Mouse (Mus musculus) embryonic facial prominence, embryonic 10.5 days (tissue): ENCODE measurements at regions not wholly inside any gene's neighbourhood (a gene's known extent, or its start where the extent isn't known, plus 50 kb on each side); places are given as distances from the start of the nearest gene placed in this dataset.

Source experiments
- DNase-seq: peaks from one replicate; pipeline ENCODE4 v3.0.0-alpha.2; 2017; ENCODE audit warnings: low spot score
- H3K27ac ChIP-seq: fragments of 300-500 bp; sonication (generic); replicated peaks from 2 replicates; pipeline ENCODE4 v1.5.1; 2016; ENCODE audit warnings: mild to moderate bottlenecking
- H3K27me3 ChIP-seq: fragments of 300-500 bp; sonication (generic); replicated peaks from 2 replicates; pipeline ENCODE4 v1.6.1; 2016; ENCODE audit warnings: low read depth, mild to moderate bottlenecking; ENCODE audit not compliant: poor library complexity, severe bottlenecking
- H3K36me3 ChIP-seq: fragments of 300-500 bp; sonication (generic); replicated peaks from 2 replicates; pipeline ENCODE4 v1.6.1; 2016; ENCODE audit warnings: mild to moderate bottlenecking, moderate library complexity
- H3K4me1 ChIP-seq: fragments of 300-500 bp; sonication (generic); 2 replicates; pipeline ENCODE4 v1.6.1; 2016
- H3K4me3 ChIP-seq: fragments of 300-500 bp; sonication (generic); 2 replicates; pipeline ENCODE4 v1.5.1; 2016; ENCODE audit warnings: mild to moderate bottlenecking, moderate library complexity
- H3K9me3 ChIP-seq: fragments of 300-500 bp; sonication (generic); 2 replicates; pipeline ENCODE4 v1.6.1; 2016; ENCODE audit warnings: mild to moderate bottlenecking
- WGBS: fragments of 180-500 bp; shearing (Covaris S2); methylation state at CpG from one replicate; pipeline ENCODE4 v1.1.7; 2016; 5-methylcytosine and 5-hydroxymethylcytosine counted together

- DNase-seq: no peak
These were observed 216.1 kb downstream of the Gm19935 start for GRCm38 (mm10) chr8:90600946-90601695.

GRCm38 (mm10) chr8:90597376-90597775, 219.8 kb downstream of the Gm19935 start:
- Histone ChIP-seq H3K4me1 (no peaks in the 10 kb centered on the region), H3K9me3 (no peaks in the 10 kb centered on the region; the same call in 1 of the 2 replicates), H3K36me3 (no peaks in the 10 kb centered on the region), H3K27ac (no peak overlapping the region), H3K27me3 (no peaks in the 10 kb centered on the region), H3K4me3 (no peak overlapping the region)
- 88% methylated on average over 6 of the region's 6 CpGs for WGBS
- no peak for DNase-seq

More at GRCm38 (mm10) chr8:90600946-90601695, 216.1 kb downstream of the Gm19935 start:
- H3K27ac ChIP-seq: no peak overlapping the region
- 30% methylated on average over 11 of the region's 11 CpGs for WGBS
- no peaks in the 10 kb centered on the region for H3K36me3 ChIP-seq
- H3K4me3 ChIP-seq: no peak overlapping the region
- H3K9me3 ChIP-seq: no peaks in the 10 kb centered on the region; the same call in 1 of the 2 replicates
- H3K4me1 ChIP-seq: no peaks in the 10 kb centered on the region
- H3K27me3 ChIP-seq: no peaks in the 10 kb centered on the region

DNA sequence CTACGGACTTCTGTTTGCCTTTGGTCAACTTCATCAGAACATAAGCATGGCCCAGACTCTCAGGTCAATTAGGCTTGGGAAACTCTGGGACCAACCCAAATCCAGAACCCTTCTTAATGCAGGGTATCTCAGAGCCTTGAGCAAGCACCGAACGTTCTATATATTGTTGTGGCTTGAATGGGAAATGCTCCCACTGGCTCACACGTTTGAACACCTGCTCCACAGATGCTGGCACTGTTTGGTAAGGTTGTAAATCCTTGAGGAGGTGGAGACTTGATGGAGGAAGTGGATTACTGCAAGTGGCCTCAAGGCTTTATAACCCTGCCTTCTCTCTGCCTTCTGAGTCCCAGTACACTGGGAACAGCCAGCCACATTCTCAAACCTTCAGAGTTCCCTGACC, 231.3 kb upstream of the Tox3 start:
- Histone ChIP-seq H3K4me3 (no peak overlapping the region), H3K9me3 (no peaks in the 10 kb centered on the region), H3K36me3 (no peaks in the 10 kb centered on the region), H3K27me3 (no peaks in the 10 kb centered on the region), H3K4me1 (no peaks in the 10 kb centered on the region), H3K27ac (no peak overlapping the region)
- 88% methylated on average over 4 of the region's 4 CpGs for WGBS
- DNase-seq: no peak

GRCm38 (mm10) chr8:90576976-90577375, 228.8 kb upstream of the Tox3 start:
- Histone ChIP-seq H3K27ac (no peak overlapping the region), H3K4me3 (no peak overlapping the region), H3K36me3 (no peaks in the 10 kb centered on the region), H3K4me1 (no peaks in the 10 kb centered on the region), H3K27me3 (no peaks in the 10 kb centered on the region), H3K9me3 (no peaks in the 10 kb centered on the region)
- no peak for DNase-seq
- WGBS: 91% methylated on average over 4 of the region's 4 CpGs

- H3K27me3 ChIP-seq: no peaks in the 10 kb centered on the region
- H3K4me1 ChIP-seq: no peaks in the 10 kb centered on the region
- no peak overlapping the region for H3K27ac ChIP-seq
- DNase-seq: no peak
- H3K4me3 ChIP-seq: no peak overlapping the region
- WGBS: 56% methylated on average over 3 of the region's 3 CpGs
- H3K36me3 ChIP-seq: no peaks in the 10 kb centered on the region
- no peaks in the 10 kb centered on the region for H3K9me3 ChIP-seq
These were observed 226.5 kb upstream of the Tox3 start for GRCm38 (mm10) chr8:90574676-90575075.

DNA sequence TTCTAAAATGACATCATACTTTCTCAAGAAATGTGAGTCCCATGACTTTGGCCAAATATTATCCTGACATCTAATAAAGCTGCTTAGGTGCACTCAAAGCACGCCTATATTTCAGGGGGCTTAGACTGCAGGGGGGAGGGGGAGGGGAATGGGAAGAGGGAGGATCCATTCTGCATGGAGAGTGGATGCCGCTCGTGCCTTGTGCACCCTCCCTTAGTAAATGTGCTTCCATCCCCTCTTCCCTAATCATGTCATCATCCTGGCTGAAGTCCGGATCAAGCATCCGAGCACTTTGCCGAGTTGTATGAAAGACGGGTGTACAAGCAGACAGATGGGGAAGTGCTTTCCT, 207.9 kb upstream of the Tox3 start:
- DNase-seq: no peak
- WGBS: 87% methylated on average over 7 of the region's 7 CpGs
- Histone ChIP-seq H3K4me1 (no peaks in the 10 kb centered on the region), H3K27ac (no peak overlapping the region), H3K36me3 (no peaks in the 10 kb centered on the region), H3K9me3 (no peaks in the 10 kb centered on the region), H3K27me3 (no peaks in the 10 kb centered on the region), H3K4me3 (no peak overlapping the region)

- H3K27ac ChIP-seq: no peak overlapping the region
- DNase-seq: no peak
- WGBS: 88% methylated on average over 14 of the region's 14 CpGs
- no peaks in the 10 kb centered on the region for H3K36me3 ChIP-seq
- H3K4me1 ChIP-seq: no peaks in the 10 kb centered on the region
- no peak overlapping the region for H3K4me3 ChIP-seq
- no peaks in the 10 kb centered on the region for H3K27me3 ChIP-seq
- H3K9me3 ChIP-seq: no peaks in the 10 kb centered on the region
These were observed 207.4 kb upstream of the Tox3 start for GRCm38 (mm10) chr8:90555415-90556078.

DNA sequence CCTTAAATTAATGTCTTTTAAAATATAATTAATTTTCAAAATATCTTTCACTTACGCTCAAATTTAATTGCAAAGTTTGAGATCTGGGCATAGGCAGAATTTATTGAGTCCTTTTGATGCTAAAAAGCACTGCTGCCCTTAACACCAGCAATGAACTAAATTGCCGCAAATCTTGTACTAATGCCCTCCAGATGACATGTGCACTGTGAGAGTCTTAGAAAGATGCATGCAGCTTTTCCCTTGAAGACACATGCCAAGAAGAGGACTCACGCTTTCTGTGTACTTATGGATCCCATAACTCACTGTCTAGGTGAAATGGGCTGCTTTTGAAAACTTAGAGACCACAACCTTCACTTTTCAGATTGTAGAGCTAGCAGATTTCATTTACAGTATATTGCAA, 199.1 kb upstream of the Tox3 start:
- Histone ChIP-seq H3K27ac (no peak overlapping the region), H3K4me3 (no peak overlapping the region), H3K4me1 (peaks cover 10% of the 10 kb centered on the region), H3K9me3 (no peaks in the 10 kb centered on the region), H3K27me3 (no peaks in the 10 kb centered on the region), H3K36me3 (no peaks in the 10 kb centered on the region)
- no peak for DNase-seq
- WGBS: 62% methylated on average over 3 of the region's 3 CpGs

DNA sequence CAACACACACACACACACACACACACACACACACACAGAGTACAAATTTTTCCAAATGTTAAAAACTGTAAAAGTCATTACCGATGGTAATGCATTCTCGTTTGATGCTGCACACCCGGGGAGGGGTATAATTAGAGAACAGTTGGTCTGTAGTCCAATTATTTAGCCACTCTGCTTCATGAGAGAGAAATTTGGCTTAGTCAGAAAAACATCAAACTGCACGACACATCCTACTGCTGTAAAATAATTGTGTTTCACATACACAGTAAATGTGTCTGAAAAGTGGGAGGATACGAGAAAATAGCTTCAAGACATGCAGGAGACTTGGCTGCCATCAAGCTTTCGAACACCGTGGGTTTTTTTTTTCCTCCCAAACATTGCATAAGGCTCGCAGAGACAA, 194.5 kb upstream of the Tox3 start:
- H3K4me3 ChIP-seq: no peak overlapping the region
- no peak overlapping the region for H3K27ac ChIP-seq
- no peak for DNase-seq
- no peaks in the 10 kb centered on the region for H3K9me3 ChIP-seq
- H3K27me3 ChIP-seq: no peaks in the 10 kb centered on the region
- H3K4me1 ChIP-seq: peaks cover 10% of the 10 kb centered on the region
- no peaks in the 10 kb centered on the region for H3K36me3 ChIP-seq
- WGBS: 57% methylated on average over 8 of the region's 8 CpGs

- Histone ChIP-seq H3K27me3 (no peaks in the 10 kb centered on the region), H3K4me1 (peaks cover 3% of the 10 kb centered on the region; the same call in 1 of the 2 replicates), H3K4me3 (no peak overlapping the region), H3K9me3 (no peaks in the 10 kb centered on the region), H3K27ac (no peak overlapping the region), H3K36me3 (no peaks in the 10 kb centered on the region)
- DNase-seq: no peak
- 86% methylated on average over 4 of the region's 4 CpGs for WGBS
These were observed 188.1 kb upstream of the Tox3 start for GRCm38 (mm10) chr8:90536196-90536640.

GRCm38 (mm10) chr8:90535515-90536156, 187.5 kb upstream of the Tox3 start:
- Histone ChIP-seq H3K4me1 (peaks cover 3% of the 10 kb centered on the region; the same call in 1 of the 2 replicates), H3K9me3 (no peaks in the 10 kb centered on the region), H3K27me3 (no peaks in the 10 kb centered on the region), H3K36me3 (no peaks in the 10 kb centered on the region), H3K27ac (no peak overlapping the region), H3K4me3 (no peak overlapping the region)
- DNase-seq: no peak
- 65% methylated on average over 8 of the region's 8 CpGs for WGBS

GRCm38 (mm10) chr8:90521393-90521792, 173.2 kb upstream of the Tox3 start:
- H3K36me3 ChIP-seq: no peaks in the 10 kb centered on the region
- peaks cover 10% of the 10 kb centered on the region for H3K4me1 ChIP-seq
- H3K27me3 ChIP-seq: no peaks in the 10 kb centered on the region
- DNase-seq: no peak
- WGBS: 94% methylated on average over 8 of the region's 8 CpGs
- no peak overlapping the region for H3K4me3 ChIP-seq
- H3K9me3 ChIP-seq: no peaks in the 10 kb centered on the region
- no peak overlapping the region for H3K27ac ChIP-seq

GRCm38 (mm10) chr8:90520186-90520585, 172.0 kb upstream of the Tox3 start:
- DNase-seq: peak; percentile 38
- Histone ChIP-seq H3K27ac (no peak overlapping the region), H3K4me3 (no peak overlapping the region), H3K9me3 (no peaks in the 10 kb centered on the region), H3K27me3 (no peaks in the 10 kb centered on the region), H3K4me1 (peaks cover 10% of the 10 kb centered on the region), H3K36me3 (no peaks in the 10 kb centered on the region)
- 35% methylated on average over 4 of the region's 4 CpGs for WGBS
